Mouse (Mus musculus) embryonic fibroblast, embryonic 13.5 days (primary cell): ENCODE measurements around the gene Hdgf. TPM values are rescaled to one million over a fixed set of nuclear protein-coding genes. Genes with fewer than 3 reads are reported as not detected.

Source experiments
- H3K27ac ChIP-seq: 2 replicates; pipeline ENCODE4 v1.5.1; 2012; ENCODE audit warnings: low read length, control low read depth, inconsistent platforms; ENCODE audit not compliant: insufficient read depth
- H3K4me1 ChIP-seq: 2 replicates; pipeline ENCODE4 v1.6.1; 2011; ENCODE audit warnings: low read length; ENCODE audit not compliant: control insufficient read depth, insufficient read depth
- H3K4me3 ChIP-seq: 2 replicates; pipeline ENCODE4 v1.5.1; 2011; ENCODE audit warnings: mild to moderate bottlenecking, control low read depth, low read length; ENCODE audit not compliant: insufficient read depth
- CTCF ChIP-seq: IDR thresholded peaks from 2 replicates; pipeline ENCODE4 v1.5.1; 2011; ENCODE audit warnings: mild to moderate bottlenecking, control low read depth, low read length, moderate library complexity, borderline replicate concordance; ENCODE audit not compliant: insufficient read depth
- POLR2A ChIP-seq: IDR thresholded peaks from 2 replicates; pipeline ENCODE4 v1.6.1; 2011; ENCODE audit warnings: low read depth, mild to moderate bottlenecking, control low read depth, low read length, moderate library complexity
- polyA plus RNA-seq: library from polyadenylated mRNA; stranded (reverse); fragments of >200 nt; gene quantifications from 2 replicates; pipeline ENCODE4 v1.2.4, GENCODE M21; 2011; ENCODE audit warnings: low read depth; ENCODE audit not compliant: missing spikeins, insufficient read length

The Hdgf gene
- polyA plus RNA-seq, 1 experiment = 287 TPM

DNA sequence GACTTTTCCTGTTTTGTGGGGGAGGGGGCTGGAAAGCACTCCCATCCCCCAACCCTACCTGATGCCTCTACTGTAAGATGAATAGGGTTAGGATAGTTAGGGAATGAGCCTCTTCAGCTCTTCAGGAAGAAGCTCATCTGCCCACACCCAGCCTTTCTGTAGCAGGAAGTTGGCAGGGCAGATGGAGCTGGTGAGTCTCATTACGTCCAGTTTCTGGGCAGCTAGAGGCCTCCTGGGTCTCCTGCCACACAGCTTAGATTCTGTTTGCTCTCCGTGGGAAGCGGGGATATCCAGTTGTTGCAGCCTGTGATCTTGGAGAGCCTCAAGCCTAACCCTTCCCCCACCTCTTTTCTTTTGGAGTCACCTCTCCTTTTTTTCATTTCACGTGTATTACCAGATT lies 3.8 kb downstream of the Hdgf start:
- peak overlapping the region; percentile 2 for H3K4me3 ChIP-seq
- peaks cover 10% of the 10 kb centered on the region for H3K4me1 ChIP-seq
- peak; percentile 50; the same call in 1 of the 2 replicates for TF ChIP-seq POLR2A
- no peak for TF ChIP-seq CTCF
- peak overlapping the region; percentile 97 for H3K27ac ChIP-seq

DNA sequence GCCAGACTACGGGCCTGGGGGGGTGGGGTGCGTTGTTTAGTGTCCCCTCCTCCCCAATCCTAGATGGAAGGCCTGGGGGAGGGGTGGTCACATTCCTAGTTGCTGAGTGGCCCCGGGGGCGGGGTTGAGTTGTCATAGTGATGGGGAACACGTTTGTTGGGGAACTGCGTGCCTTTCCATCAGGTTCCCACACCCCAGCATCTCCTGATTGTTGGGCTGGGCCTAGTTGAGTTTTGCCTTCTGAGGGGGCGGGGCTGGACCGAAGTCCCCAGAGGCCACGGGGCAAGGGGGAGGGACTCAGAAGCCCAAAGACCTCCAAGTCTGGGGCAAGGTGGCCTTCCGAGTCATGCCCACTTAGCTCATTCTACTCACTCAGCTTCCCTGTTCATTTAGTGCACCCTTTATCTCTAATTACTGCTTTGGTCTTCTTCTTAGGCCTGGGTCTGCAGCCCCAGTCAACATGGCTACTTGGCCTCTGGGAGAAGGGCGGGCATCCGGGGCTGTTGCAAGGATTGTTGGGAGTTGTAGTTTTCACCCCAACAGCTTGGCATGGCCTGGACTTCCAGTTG lies 4.5 kb downstream of the Hdgf start:
- H3K4me1 ChIP-seq = peaks cover 10% of the 10 kb centered on the region
- TF ChIP-seq CTCF (no peak), POLR2A (no peak)
- H3K4me3 ChIP-seq = peak overlapping the region; percentile 37
- peak overlapping the region; percentile 93 for H3K27ac ChIP-seq

DNA sequence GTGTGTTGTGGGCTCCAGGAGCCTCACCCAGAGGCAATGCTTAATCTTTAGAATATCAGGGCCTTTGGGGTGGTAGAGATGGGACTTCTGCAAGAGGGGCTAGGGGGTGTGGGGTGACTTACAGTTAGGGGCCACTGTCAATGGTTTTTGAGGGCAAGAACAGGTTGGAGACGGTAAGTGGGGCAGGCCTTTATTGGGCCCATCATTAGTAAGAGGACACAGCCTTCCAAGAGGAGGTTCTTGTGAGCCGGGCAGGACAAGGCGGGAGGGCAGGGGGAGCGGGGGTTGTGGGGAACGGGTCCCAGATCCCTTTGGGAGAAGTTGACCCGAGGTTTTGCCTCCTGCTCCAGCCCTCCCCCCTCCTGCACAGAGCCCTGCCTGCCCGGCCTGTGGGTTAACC lies 7.4 kb downstream of the Hdgf start:
- H3K27ac ChIP-seq = peak overlapping the region; percentile 76; the same call in 1 of the 2 replicates
- TF ChIP-seq CTCF (no peak), POLR2A (no peak)
- H3K4me1 ChIP-seq = peaks cover 10% of the 10 kb centered on the region
- no peak overlapping the region for H3K4me3 ChIP-seq

DNA sequence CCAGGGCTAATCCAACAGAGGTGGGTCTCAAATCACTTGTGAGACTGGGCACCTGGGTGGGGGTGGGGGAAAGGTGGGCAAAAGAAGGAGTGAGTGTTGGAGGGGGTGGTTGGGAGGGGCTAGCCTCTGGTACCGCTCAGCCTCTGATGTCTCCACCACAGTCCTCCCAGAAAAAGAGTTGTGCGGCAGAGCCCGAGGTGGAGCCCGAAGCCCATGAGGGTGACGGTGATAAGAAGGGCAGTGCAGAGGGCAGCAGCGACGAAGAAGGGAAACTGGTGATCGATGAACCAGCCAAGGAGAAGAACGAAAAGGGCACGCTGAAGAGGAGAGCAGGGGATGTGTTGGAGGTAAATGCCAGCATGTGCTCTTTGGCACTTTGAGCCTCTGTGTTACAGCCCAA lies 7.8 kb downstream of the Hdgf start:
- Histone ChIP-seq H3K4me3 (no peak overlapping the region), H3K27ac (no peak overlapping the region), H3K4me1 (peaks cover 12% of the 10 kb centered on the region)
- TF ChIP-seq POLR2A (no peak), CTCF (no peak)

DNA sequence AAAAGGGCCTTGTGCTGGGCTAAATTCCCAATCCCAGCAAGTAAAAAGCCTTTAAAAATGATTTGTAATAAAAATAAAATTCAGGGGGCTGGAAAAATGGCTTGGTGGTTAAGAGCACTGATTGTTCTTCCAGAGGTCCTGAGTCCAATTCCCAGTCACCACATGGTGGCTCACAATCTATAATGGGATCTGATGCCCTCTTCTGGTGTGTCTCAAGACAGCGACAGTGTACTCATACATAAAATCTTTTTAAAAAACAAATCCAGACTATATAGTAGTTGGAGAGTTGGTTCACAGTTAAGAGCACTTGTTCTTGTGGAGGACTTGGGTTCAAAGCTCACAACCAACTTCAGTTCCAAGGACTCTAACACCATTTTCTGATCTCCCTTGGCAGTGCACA lies 10.9 kb downstream of the Hdgf start:
- Histone ChIP-seq H3K4me1 (0 out of 2 replicates have a peak, but pooled peaks cover 4% of the 10 kb centered on the region), H3K27ac (no peak overlapping the region), H3K4me3 (no peak overlapping the region)
- TF ChIP-seq CTCF (no peak), POLR2A (no peak)

DNA sequence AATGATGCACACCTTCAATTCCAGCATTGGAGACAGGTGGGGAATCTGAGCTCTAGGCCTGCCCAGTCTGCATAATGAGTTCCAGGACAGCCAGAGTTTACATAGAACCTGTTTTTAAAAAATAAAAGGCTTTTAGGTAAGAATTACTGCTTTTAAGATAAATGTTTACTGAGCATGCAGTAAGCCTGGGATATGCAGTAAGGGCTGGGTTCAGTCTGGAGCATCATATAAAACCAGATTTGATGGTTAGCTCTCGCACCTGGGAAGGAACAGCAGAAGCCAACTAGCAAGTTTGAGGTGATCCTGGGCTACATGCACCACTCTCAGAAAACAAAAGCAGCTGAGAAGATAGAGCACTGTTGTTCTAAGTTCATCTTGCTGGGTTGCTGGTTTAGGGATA lies 12.4 kb downstream of the Hdgf start:
- TF ChIP-seq POLR2A (no peak), CTCF (no peak)
- no peak overlapping the region for H3K4me3 ChIP-seq
- 0 out of 2 replicates have a peak, but pooled peaks cover 2% of the 10 kb centered on the region for H3K4me1 ChIP-seq
- H3K27ac ChIP-seq = no peak overlapping the region

DNA sequence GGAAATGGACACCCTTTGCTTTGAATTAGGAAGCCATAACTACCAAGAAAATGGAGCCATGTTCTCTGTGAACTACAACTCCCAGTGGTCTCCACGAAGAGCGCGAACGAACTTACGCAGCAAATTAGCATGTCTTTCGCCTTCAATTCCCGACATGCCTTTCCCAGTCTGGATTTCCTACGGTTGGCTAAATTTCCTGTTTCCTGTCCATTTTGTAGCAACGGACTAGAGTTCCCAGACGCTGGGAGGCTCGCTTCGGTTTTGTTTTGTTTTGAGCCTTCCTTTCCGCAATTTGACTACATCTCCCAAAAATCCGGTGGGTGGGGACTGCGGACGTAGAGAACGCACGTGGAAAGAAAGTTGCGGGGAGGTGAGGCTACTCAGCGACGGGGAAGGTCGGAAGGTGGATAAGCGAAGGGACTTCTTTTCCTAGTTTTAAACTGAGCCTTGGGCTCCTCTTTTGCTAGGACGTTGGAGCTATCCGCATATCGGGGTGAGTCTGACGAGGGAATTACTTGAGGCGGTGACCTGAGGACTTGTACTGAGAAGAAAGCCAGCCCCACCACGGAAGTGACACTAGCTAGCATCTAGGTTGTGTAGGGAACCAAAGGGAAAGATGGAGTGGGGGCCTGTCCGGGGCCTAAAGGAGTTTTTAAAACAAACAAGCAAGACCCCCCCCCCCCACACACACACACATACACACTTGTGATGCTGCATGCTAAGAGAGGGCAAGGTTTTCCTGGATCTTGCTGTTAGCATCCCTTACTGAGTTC lies 13.4 kb downstream of the Hdgf start, which contains the start of gene Mrpl24:
TSS of gene Mrpl24 (plus strand) at position 171 of the 773 bp plus-strand sequence.
- TF ChIP-seq POLR2A = peak; percentile 62
- TF ChIP-seq CTCF = no peak
- H3K4me1 ChIP-seq = 0 out of 2 replicates have a peak, but pooled peaks cover 2% of the 10 kb centered on the region
- peak within 1 kb of the TSS; percentile 76 for H3K4me3 ChIP-seq
- peak within 1 kb of the TSS; percentile 81 for H3K27ac ChIP-seq

DNA sequence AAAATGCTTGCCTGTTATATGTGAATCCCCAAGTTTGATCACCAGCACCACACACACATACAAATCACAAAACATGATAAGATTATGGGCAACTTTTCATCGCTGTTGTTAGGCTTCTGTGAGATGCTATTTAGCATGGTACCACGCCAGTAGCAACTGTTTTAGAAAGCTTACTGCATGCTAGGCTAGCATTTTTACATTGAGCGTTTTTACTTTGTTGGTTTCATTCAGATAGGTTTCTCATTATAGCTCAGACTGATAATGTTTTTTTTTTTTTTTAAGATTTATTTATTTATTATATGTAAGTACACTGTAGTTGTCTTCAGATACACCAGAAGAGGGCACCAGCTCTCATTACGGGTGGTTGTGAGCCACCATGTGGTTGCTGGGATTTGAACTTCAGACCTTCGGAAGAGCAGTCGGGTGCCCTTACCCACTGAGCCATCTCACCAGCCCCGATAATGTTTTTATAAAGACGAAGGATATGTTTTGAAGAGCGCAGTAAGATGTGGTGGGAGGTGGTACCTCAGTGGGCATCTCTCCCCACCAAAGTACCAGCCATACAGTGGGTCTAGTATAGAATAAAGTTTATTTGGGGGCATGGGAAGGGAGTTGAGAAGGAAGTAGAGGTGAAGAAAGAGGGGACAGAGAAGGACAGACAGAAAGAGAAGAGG lies 14.3 kb downstream of the Hdgf start:
- 0 out of 2 replicates have a peak, but pooled peaks cover 2% of the 10 kb centered on the region for H3K4me1 ChIP-seq
- TF ChIP-seq POLR2A = no peak
- no peak for TF ChIP-seq CTCF
- peak overlapping the region; percentile 81; the same call in 1 of the 2 replicates for H3K27ac ChIP-seq
- H3K4me3 ChIP-seq = peak overlapping the region; percentile 76

DNA sequence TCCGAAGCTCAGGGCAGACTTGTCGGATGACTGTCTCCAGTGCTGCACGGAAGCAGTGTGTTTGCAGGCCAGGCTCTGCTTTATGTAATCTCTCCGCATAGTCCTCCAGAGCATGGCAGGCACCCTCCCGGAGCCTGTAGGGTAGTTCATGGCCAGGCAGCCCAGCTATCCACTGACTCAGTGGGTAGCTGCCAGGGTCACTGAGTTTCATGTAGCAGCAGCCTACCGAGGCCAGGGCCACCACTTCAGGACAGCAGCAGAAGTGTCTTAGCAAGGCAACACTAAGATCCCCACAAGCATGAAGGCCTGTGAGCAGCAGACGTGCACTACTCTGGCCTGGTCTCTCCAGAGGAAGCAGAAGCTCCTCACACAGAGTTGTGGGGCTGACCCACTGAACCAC lies 18.9 kb downstream of the Hdgf start:
- peaks cover 2% of the 10 kb centered on the region; the same call in 1 of the 2 replicates for H3K4me1 ChIP-seq
- H3K4me3 ChIP-seq = no peak overlapping the region
- no peak overlapping the region for H3K27ac ChIP-seq
- TF ChIP-seq POLR2A (no peak), CTCF (no peak)

DNA sequence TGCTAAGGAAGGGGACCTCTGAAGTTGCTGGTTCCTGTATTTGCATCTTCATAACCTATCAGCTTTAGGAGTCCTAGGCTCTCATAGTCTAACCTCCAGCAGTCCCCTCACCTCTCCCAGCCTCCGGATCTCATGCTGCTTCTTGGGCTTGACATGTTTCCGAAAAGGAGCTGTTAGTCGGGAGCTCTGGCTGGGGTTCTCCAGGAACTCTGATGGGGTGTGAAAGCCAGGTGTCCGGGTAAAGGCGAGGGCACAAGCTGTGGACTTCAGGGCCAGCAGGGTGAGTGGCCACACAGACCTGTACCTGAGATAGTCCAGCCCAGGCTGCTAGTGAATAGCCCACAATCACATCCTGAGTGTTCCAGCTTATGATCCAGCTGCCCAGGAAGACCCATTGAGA lies 21.3 kb downstream of the Hdgf start:
- TF ChIP-seq CTCF (no peak), POLR2A (no peak)
- H3K4me3 ChIP-seq = no peak overlapping the region
- H3K27ac ChIP-seq = no peak overlapping the region
- peaks cover 5% of the 10 kb centered on the region; the same call in 1 of the 2 replicates for H3K4me1 ChIP-seq
